Mouse (Mus musculus): ENCODE measurements at regions not wholly inside any gene's neighbourhood (a gene's known extent, or its start where the extent isn't known, plus 50 kb on each side); places are given as distances from the start of the nearest gene placed in this dataset.

DNA sequence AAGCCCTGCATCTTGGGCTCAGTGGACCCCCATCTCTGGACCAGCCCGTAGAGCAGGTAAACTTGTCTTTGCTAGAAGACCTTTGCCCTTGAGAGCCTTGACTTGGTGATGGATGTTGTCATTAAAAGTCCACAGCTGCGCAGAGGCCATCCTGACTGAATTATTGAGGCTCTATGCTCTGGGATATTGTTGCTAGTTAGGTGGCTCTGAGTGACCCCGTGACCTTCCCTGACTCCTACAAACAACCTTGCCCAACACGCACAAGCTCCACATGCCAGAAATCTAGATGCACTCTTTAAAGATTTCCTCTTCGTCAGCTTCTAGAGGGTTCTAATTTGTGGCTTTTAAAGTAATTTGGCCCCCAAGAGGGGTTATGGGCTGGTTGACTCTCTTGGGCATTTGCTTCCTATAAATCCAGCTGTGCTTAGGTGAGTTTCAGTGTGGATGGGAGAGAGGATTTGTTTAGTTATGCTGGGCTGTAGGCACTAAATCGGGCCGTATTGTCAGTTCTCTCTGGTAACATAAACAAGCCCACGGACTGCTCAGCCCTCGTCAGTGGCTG, 63.6 kb upstream of the Shisa3 start:
- TF ChIP-seq CTCF (IDR thresholded peaks at IDR 0.05 in 2 of 3, conservative IDR thresholded peaks at IDR 0.05 in 1 of 3; ENCODE audit: control insufficient read depth in 1 of 3, insufficient read depth in 1 of 3, low read depth in 2 of 3, low read length in 3 of 3, poor library complexity in 1 of 3, severe bottlenecking in 1 of 3) (no peak), ZC3H11A (IDR thresholded peaks at IDR 0.05; ENCODE audit: low read depth, low read length) (no peak), MYB (IDR thresholded peaks at IDR 0.05; ENCODE audit: low read depth, low read length) (no peak), SMC3 (IDR thresholded peaks at IDR 0.05; ENCODE audit: low read depth, low read length) (no peak), USF1 (IDR thresholded peaks at IDR 0.05; ENCODE audit: low read depth, low read length) (no peak), POLR2A (IDR thresholded peaks at IDR 0.05; ENCODE audit: control insufficient read depth in 1 of 2, insufficient read depth in 1 of 2, low read depth in 1 of 2, low read length in 2 of 2, poor library complexity in 1 of 2) (no peak), ELF1 (IDR thresholded peaks at IDR 0.05; ENCODE audit: low read depth, low read length) (no peak), MAX (IDR thresholded peaks at IDR 0.05; ENCODE audit: low read length) (no peak), NELFE (IDR thresholded peaks at IDR 0.05; ENCODE audit: low read depth, low read length) (no peak), GATA1 (IDR thresholded peaks at IDR 0.05; ENCODE audit: low read depth, low read length) (no peak), EP300 (IDR thresholded peaks at IDR 0.05; ENCODE audit: low read depth in 1 of 2, low read length in 2 of 2) (no peak), MAZ (IDR thresholded peaks at IDR 0.05; ENCODE audit: low read depth, low read length) (no peak)

All from MEL (cell line).